Mouse (Mus musculus): ENCODE measurements around the gene Rexo5.

GRCm38 (mm10) chr7:119875776-119876440, 82.1 kb downstream of the Rexo5 start:
- TF ChIP-seq CTCF (IDR thresholded peaks at IDR 0.05; ENCODE audit: extremely low read depth, insufficient read depth, low read length) (no peak), POLR2A (IDR thresholded peaks at IDR 0.05; ENCODE audit: extremely low read depth, insufficient read depth, low read length) (no peak)

All from cortical plate, adult 2 months (tissue).